Mouse (Mus musculus): ENCODE measurements around the gene Slc38a2.

DNA sequence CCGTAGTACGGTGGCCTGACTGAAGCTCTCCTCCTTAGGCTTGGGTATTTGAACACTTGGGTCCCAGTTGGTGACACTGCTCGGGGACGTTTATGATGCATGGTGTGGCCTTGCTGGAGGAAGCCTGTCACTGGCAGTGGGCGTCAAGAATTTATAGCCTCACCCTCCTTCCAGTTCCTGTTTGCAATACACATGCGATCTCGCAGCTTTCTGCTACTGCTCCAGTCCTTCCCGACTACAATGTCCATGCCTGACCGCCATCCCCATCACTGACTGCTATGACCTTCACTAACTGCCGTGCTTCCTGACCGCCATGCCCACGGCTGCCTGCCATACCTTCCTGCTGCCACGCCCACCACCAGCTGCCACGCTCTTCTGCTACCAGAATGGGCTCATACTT lies 44.0 kb downstream of the Slc38a2 start:
- no peak for TF ChIP-seq CTCF (IDR thresholded peaks at IDR 0.05; ENCODE audit: borderline replicate concordance, extremely low read depth, insufficient read depth, insufficient read length)
- no peak for TF ChIP-seq POLR2A (IDR thresholded peaks at IDR 0.05; ENCODE audit: borderline replicate concordance, extremely low read depth, insufficient read depth, insufficient read length, poor library complexity, severe bottlenecking)

Data from brain, embryonic 14.5 days (tissue).